Mouse (Mus musculus) right cerebral cortex, adult 2 months (tissue): ENCODE measurements around the gene Cpt1c.

Experiments
- DNase-seq, 2 experiments: peaks; one replicate each; pipeline ENCODE4 v3.0.0; 2021 to 2022; ENCODE audit warnings: low spot score in 2 of 2

Gene Cpt1c

GRCm38 (mm10) chr7:44962831-44963230, 11.8 kb downstream of the Cpt1c start:
- DNase-seq, result no peak

- no peak for DNase-seq
Observed at GRCm38 (mm10) chr7:44962337-44962736, 12.3 kb downstream of the Cpt1c start.

DNA sequence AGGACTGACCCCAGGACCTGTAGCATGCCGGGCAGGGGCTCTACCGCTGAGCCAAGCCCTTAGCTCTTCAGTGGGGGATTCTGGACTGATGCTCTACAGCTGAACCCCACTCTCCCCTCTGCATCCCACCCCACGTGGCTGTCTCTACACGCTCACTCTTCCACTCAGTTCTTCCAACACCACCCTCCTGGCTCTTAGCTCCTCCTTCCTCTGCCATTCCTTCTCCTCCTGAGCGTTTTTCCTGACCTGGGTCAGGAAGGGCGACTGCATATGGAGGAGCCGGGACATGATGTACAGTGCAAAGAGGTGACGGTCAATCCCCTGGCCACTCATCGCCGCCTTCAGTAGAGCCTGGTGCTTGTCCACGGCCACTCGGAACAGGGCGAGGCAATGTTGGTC, 14.1 kb downstream of the Cpt1c start:
- no peak for DNase-seq

- DNase-seq, result no peak
Observed at GRCm38 (mm10) chr7:44959874-44960511, 14.7 kb downstream of the Cpt1c start.

- DNase-seq, result no peak
Observed at GRCm38 (mm10) chr7:44959281-44959680, 15.4 kb downstream of the Cpt1c start.

DNA sequence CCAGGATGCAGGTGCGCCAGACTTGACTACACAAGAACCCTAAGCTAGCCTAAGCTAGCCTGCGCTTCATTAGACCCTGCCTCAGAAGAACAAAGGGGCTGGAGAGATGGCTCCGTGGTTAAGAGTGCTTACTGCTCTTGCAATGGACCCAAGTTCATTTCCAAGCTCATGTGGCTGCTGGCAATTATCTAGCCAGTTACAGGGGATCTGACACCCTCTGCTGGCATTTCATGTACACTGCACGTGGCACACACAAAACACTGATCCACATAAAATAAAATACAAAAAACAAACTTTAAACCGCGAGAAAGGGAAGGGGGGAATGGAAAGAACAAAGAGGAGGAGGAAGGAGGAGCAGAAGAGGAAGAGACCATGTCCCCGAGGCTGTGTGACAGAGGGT, 16.4 kb downstream of the Cpt1c start:
- peak; percentile 54 to 61 for DNase-seq

DNA sequence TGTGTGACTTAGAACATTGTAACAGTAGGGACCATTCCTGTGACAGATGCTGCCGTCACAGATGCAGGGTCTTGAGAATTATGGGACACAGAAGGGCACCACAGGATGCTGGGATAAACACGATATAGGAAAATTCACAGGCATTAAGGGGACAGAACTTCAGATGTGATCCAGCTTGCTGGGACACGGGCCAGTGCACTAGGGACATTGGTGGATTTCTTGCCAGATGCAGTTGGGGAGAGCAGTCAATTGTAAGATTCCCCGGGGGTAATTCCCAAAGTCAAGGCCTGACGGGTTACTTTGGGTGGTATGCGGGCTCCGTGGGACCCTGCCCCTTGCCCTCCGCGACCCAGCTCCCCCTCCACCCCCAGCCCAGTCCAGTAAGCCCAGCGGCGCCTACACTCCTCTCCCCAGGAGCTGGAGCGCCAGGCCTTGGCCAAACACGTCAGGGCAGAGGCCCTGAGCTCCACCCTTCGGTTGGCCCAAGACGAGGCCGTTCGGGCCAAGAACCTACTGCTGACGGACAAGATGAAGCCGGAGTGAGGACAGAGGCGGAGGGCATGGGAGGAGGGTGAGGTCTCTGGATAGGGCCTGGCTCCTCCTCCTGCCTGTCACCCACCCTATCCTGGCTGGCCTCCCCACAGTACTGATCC, 17.3 kb downstream of the Cpt1c start:
- DNase-seq, result no peak

DNA sequence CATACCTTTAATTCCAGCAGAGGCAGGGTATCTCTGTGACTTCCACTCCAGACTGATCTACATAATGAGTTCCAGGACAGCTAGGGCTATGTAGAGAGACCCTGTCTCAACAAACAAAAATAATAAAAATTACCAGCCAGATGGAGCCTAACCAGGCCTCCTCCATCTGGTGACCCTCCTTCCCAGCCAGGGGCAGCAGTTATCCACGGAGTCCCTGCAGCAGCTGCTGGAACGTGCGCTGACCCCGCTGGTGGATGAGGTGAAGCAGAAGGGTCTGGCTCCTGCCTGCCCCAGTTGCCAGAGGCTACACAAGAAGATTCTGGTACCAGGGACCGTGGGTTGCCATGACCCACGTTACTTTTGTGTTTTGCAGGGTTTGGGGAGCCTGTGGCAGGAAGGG, 18.4 kb downstream of the Cpt1c start:
- DNase-seq, result no peak

DNA sequence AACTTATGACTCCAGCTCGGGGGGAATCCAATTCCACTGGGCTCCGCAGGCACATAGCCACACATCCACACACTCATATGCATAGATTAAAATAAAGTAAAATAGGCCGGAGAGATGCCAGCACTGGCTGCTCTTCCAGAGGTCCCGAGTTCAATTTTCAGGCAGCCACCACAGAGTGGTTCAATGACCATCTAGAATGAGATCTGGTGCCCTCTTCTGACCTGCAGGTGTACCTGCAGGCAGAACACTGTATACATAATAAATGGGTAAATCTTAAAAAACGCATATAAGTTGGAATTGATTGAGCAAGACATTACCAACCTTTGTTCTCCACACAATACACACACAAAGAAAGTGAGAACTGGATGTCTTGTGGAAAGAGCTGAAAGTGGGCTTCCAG, 19.0 kb downstream of the Cpt1c start:
- DNase-seq, result no peak

GRCm38 (mm10) chr7:44954091-44954885, 20.4 kb downstream of the Cpt1c start:
- DNase-seq, result no peak

GRCm38 (mm10) chr7:44953561-44953960, 21.1 kb downstream of the Cpt1c start:
- DNase-seq, result no peak

DNA sequence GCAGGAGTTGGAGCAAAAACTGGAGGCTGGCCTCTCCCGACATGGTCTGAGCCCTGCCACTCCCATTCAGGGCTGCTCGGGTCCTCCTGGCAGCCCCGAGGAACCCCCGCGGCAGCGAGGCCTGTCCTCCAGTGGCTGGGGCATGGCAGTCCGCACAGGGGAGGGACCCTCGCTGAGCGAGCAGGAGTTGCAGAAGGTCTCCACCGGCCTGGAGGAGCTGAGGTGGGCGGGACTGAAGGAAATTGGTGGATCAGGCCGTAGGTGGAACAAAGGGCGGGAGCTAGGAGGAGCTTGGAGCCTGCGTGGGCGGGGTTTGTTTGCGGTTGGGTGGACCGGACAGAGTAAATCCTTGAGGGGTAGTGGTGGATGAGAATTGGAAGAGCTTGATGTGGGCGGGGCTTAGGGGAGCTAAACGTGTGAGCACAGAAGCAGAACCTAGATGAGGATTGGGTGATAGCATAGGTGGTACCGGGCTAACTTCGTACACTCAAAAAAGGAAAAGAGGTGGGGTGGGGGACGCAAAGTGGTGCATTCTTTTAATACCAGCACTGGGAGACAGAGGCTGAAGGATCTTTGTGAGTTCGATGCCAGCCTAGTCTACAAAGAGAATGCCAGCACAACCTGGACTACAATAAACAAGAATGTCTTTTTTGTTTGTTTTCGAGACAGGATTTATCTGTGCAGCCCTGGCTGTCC, 21.9 kb downstream of the Cpt1c start:
- peak; percentile 87 to 88 for DNase-seq

- DNase-seq, result no peak
Observed at GRCm38 (mm10) chr7:44951960-44952359, 22.7 kb downstream of the Cpt1c start.

- no peak for DNase-seq
Observed at GRCm38 (mm10) chr7:44949922-44950321, 24.7 kb downstream of the Cpt1c start.

GRCm38 (mm10) chr7:44942904-44943303, 31.7 kb downstream of the Cpt1c start, which contains the start of gene Tsks:
Tsks (plus strand) TSS chr7:44943204.
- no peak for DNase-seq

GRCm38 (mm10) chr7:44938680-44939079, 36.0 kb downstream of the Cpt1c start:
- no peak for DNase-seq

DNA sequence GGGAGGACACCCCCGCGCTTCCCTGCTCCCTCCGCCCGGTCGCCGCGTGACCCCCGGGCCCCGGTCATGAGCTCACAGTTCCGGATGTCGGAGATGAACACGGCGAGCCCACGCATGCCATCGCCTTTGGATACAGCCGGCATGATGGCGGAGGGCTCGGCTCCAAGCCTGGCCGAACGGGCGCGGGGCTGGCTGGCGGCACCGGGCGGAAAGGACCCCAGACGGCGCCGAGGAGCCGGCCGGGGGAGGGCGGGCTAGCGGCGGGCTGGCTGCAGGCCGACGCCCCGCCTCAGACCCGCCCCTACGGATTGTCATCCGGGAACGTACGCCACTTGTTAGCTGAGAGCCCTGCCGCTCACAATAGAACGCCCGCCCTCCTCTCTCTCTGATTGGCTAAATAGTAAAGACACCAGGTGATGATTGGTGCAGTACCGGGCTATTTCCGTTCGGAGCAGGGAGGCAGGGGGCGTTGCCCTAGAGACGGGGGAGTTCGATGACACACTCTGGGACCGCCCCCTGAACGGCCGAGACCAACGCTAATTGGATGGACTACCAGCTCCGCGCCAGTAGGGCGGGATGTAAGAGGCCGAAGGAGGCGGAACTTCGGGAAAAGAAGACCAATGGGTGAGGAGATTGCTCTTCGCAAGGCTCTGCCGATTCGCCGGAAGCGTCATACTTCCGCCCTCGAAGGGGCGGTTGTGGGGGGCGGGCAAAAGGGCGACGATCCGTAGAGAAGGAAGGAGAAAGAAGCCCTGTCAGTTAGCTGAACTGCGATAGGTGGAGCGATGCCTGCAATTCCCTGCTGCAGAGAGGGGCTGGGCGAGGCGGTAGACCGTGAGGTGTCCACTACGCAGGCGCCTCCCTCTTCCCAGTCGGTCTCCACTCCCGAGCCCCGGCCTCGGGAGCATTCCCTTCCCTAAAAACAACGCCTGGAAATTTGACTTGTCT, 45.2 kb downstream of the Cpt1c start, which contains the start of gene Ap2a1:
Gene Ap2a1, minus strand, starts transcription at position 293 of the 948 bp plus-strand sequence.
- peak; percentile 100 for DNase-seq

DNA sequence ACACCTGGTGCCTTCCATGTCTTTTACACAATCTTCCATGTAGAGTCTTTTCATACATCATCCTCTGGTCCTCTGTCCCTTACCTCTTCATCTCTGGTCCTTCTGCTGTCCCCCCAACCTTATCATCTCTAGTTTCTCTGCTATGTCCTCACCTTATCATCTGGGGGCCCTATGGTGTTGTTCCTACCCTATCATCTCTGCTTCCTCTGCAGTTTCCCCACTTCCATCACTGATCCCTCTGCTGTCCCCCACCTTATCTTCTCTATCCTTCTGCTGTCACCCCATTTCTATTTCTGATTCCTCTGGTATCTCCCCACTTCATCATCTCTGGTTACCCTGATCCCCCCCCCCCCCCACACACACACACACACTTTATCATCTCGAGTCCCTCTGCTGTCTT, 46.1 kb downstream of the Cpt1c start:
- DNase-seq, result no peak

- peak in 1 of 2 experiments; percentile 32 for DNase-seq
Observed at GRCm38 (mm10) chr7:44925468-44925867, 49.2 kb downstream of the Cpt1c start.

DNA sequence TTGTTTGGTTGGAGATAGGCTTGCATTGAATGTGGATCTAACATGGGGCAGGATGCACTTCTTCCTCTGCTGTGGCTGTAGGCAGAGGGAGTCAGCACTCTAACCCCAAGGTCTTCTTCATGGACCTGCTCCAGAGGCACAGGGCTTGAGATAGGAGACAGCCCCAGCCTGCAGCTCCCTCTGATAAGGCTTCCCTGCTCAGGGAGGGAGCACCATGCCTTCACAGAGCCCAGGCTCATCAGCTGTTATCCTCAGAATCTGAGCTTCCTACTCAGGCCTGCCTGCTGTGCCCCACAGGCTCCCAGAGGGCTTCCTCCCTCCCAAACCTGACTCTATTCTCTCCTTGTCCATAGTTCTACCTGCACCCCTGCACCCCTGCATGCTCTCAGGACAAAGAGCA, 52.1 kb downstream of the Cpt1c start:
- no peak for DNase-seq

GRCm38 (mm10) chr7:44919127-44919526, 55.5 kb downstream of the Cpt1c start:
- DNase-seq, result no peak
